Mouse (Mus musculus): ENCODE data around the gene Kcnt2.

DNA sequence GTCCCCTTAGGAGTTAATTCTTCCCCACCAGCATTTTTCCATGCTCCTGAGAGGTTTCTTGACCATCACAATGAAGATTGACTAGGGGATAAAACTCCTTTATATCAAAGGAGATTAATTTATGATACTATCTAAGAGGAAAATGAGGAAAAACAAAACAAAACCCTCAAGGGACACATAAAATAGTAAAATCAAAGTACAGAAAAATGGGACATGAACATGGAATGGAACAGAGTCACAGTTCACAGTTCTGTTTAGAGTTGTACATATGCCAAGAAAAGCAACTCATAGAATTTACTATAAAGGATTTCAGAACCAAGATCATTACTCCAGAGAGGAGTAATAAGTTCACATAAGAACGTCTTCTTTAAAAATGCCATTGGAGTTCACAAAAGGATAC, 367.1 kb downstream of the Kcnt2 start:
- no peak for TF ChIP-seq POLR2A (IDR thresholded peaks at IDR 0.05; ENCODE audit: insufficient read depth, low read length)
- TF ChIP-seq EP300 (IDR thresholded peaks at IDR 0.05; ENCODE audit: insufficient read depth, low read depth, low read length), result no peak
- no peak for TF ChIP-seq CTCF (IDR thresholded peaks at IDR 0.05; ENCODE audit: low read depth, low read length)
